Mouse (Mus musculus) spleen, adult 2 months (tissue): ENCODE results near the gene Angptl2.

Experiments
- CTCF ChIP-seq: fragments of 200-500 bp; IDR thresholded peaks from 2 replicates; pipeline ENCODE4 v1.5.1; 2011; ENCODE audit warnings: mild to moderate bottlenecking, inconsistent platforms; ENCODE audit not compliant: insufficient read depth, insufficient read length, insufficient replicate concordance; ENCODE audit errors: extremely low read depth
- POLR2A ChIP-seq: fragments of 200-500 bp; IDR thresholded peaks from 2 replicates; pipeline ENCODE4 v1.6.1; 2011; ENCODE audit warnings: low read depth, low read length, inconsistent platforms

DNA sequence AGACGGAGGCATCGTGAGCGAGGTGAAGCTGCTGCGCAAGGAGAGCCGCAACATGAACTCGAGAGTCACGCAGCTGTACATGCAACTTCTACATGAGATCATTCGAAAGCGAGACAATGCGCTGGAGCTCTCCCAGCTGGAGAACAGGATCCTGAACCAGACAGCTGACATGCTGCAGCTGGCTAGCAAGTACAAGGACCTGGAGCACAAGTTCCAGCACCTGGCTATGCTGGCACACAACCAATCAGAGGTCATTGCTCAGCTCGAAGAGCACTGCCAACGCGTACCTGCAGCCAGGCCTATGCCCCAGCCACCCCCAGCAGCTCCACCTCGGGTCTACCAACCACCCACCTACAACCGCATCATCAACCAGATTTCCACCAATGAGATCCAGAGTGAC is 12.7 kb downstream of the Angptl2 start:
- no peak for TF ChIP-seq CTCF
- TF ChIP-seq POLR2A: no peak
